ENCODE assay signal across 30 mouse cellular contexts in the genomic region with DNA sequence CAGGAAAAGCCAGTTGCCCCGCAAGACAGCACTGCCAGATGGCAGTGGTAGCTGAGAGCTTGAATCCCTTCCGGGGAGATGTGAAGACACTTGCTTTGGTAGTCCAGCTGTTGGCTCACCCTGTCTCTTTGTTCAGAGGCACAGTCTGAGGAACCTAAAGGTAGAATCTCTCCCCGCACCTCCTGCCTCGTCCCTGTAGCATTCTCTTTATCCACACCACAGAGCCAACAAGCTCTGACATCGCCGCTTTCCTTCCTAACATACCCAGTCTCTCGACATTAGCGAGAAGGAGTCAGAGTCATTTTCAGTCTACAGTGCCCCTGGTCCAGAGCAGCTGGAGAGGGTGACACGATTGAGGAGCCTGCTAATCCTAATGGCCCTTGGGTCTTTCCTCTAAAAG. TPM values are rescaled to one million over a fixed set of nuclear protein-coding genes. Genes with fewer than 3 reads are reported as not detected.
A peak's percentile ranks its signal among the peaks of the same experiment; 100 is the strongest.
DNase-seq lines count a peak whose midpoint lies in the region; ATAC-seq and TF ChIP-seq lines count a peak whose summit lies in the region.
"Had no signal": no experiment of that assay in that cellular context is flagged by ENCODE, and none has a peak within 500 bp of the region (broad histone marks: within the 10 kb centered on the region; RNA-seq: fewer than 3 reads in every experiment).

No protein-coding gene starts in this region.

- no peak for TF ChIP-seq CTCF in forebrain, postnatal 0 days (IDR thresholded peaks at IDR 0.05; ENCODE audit: low read depth)

- H3K27ac ChIP-seq in forebrain, postnatal 0 days (ENCODE audit: low read depth, low read length): no peak overlapping the region
- no peak overlapping the region for H3K27ac ChIP-seq in forebrain, embryonic 14.5 days (ENCODE audit: low read depth, low read length)
- H3K27ac ChIP-seq in heart, embryonic 10.5 days: no peak overlapping the region
- H3K27ac ChIP-seq in limb, embryonic 10.5 days: no peak overlapping the region
- H3K27ac ChIP-seq: heart, embryonic 13.5 days; hindbrain, embryonic 14.5 days; hindbrain, postnatal 0 days had no signal

- H3K9ac ChIP-seq in forebrain, postnatal 0 days: no peak overlapping the region
- H3K9ac ChIP-seq in forebrain, embryonic 14.5 days (ENCODE audit: low read length): no peak overlapping the region
- H3K9ac ChIP-seq: heart, embryonic 13.5 days; hindbrain, embryonic 14.5 days had no signal

- no peaks in the 10 kb centered on the region for H3K36me3 ChIP-seq in forebrain, postnatal 0 days (ENCODE audit: insufficient read depth)
- no peaks in the 10 kb centered on the region for H3K36me3 ChIP-seq in forebrain, embryonic 14.5 days (ENCODE audit: control insufficient read depth, insufficient read depth, low read length)
- no peaks in the 10 kb centered on the region for H3K36me3 ChIP-seq in heart, embryonic 10.5 days
- no peaks in the 10 kb centered on the region for H3K36me3 ChIP-seq in limb, embryonic 10.5 days
- H3K36me3 ChIP-seq: heart, embryonic 13.5 days had no signal

- H3K4me2 ChIP-seq in forebrain, postnatal 0 days (ENCODE audit: low read depth): peak overlapping the region; percentile 13; the same call in 1 of the 2 replicates
- H3K4me2 ChIP-seq in forebrain, embryonic 14.5 days (ENCODE audit: low read length): no peak overlapping the region
- H3K4me2 ChIP-seq: heart, embryonic 13.5 days; hindbrain, embryonic 14.5 days had no signal

- H3K4me3 ChIP-seq in forebrain, postnatal 0 days (ENCODE audit: low read depth, low read length): 0 out of 2 replicates have a peak overlapping the region, but pooled peaks have one; percentile 1
- H3K4me3 ChIP-seq in forebrain, embryonic 14.5 days (ENCODE audit: low read depth, low read length): no peak overlapping the region
- H3K4me3 ChIP-seq in heart, embryonic 10.5 days: no peak overlapping the region
- no peak overlapping the region for H3K4me3 ChIP-seq in limb, embryonic 10.5 days
- H3K4me3 ChIP-seq: heart, embryonic 13.5 days had no signal

- no peaks in the 10 kb centered on the region for H3K9me3 ChIP-seq in forebrain, postnatal 0 days (ENCODE audit: low read length)
- no peaks in the 10 kb centered on the region for H3K9me3 ChIP-seq in forebrain, embryonic 14.5 days (replicated peaks; ENCODE audit: control insufficient read depth, low read length)
- no peaks in the 10 kb centered on the region for H3K9me3 ChIP-seq in heart, embryonic 10.5 days
- H3K9me3 ChIP-seq in limb, embryonic 10.5 days (replicated peaks): no peaks in the 10 kb centered on the region
- H3K9me3 ChIP-seq: heart, embryonic 13.5 days had no signal

- H3K4me1 ChIP-seq in forebrain, postnatal 0 days (ENCODE audit: insufficient read depth): peaks cover 6% of the 10 kb centered on the region; the same call in 1 of the 2 replicates
- H3K4me1 ChIP-seq in forebrain, embryonic 14.5 days (ENCODE audit: control insufficient read depth, insufficient read depth, low read length): 0 out of 2 replicates have a peak, but pooled peaks cover 3% of the 10 kb centered on the region
- no peaks in the 10 kb centered on the region; the same call in 1 of the 2 replicates for H3K4me1 ChIP-seq in heart, embryonic 10.5 days
- H3K4me1 ChIP-seq in limb, embryonic 10.5 days: peaks cover 5% of the 10 kb centered on the region; the same call in 1 of the 2 replicates
- H3K4me1 ChIP-seq: heart, embryonic 13.5 days had no signal

- WGBS in forebrain, postnatal 0 days: 65% methylated on average over 9 of the region's 9 CpGs
- 68% methylated on average over 9 of the region's 9 CpGs for WGBS in forebrain, embryonic 14.5 days
- 77% methylated on average over 9 of the region's 9 CpGs for WGBS in heart, embryonic 10.5 days
- WGBS in limb, embryonic 10.5 days: 83% methylated on average over 9 of the region's 9 CpGs

- ATAC-seq in forebrain, postnatal 0 days: no peak
- no peak for ATAC-seq in forebrain, embryonic 14.5 days
- ATAC-seq: CD4-positive, CD25-positive, alpha-beta regulatory T cell, adult 4 months; forebrain, embryonic 16.5 days; hindbrain, postnatal 0 days; inflammation-experienced regulatory T-cells, adult 6 months; intestine, embryonic 16.5 days had no signal

- no peaks in the 10 kb centered on the region for H3K27me3 ChIP-seq in forebrain, postnatal 0 days (ENCODE audit: insufficient read depth, low read length)
- H3K27me3 ChIP-seq in forebrain, embryonic 14.5 days (replicated peaks; ENCODE audit: control insufficient read depth, insufficient read depth, low read length): no peaks in the 10 kb centered on the region
- H3K27me3 ChIP-seq in heart, embryonic 10.5 days (ENCODE audit: insufficient read depth, poor library complexity, severe bottlenecking): no peaks in the 10 kb centered on the region
- no peaks in the 10 kb centered on the region for H3K27me3 ChIP-seq in limb, embryonic 10.5 days (ENCODE audit: low read depth, poor library complexity, severe bottlenecking)
- H3K27me3 ChIP-seq: heart, embryonic 13.5 days had no signal

- DNase-seq in forebrain, postnatal 0 days: peak; percentile 32
- DNase-seq in forebrain, embryonic 14.5 days (ENCODE audit: low spot score): no peak
- peak; percentile 69 for DNase-seq in heart, embryonic 10.5 days (ENCODE audit: low spot score)
- no peak for DNase-seq in heart, postnatal 4 days
- peak; percentile 25 for DNase-seq in limb, embryonic 10.5 days (ENCODE audit: low spot score)
- DNase-seq in retina, embryonic 14.5 days (ENCODE audit: low spot score): peak; percentile 55
- no peak for DNase-seq in natural killer cell, adult 2 months (ENCODE audit: low spot score in 2 of 2)
- DNase-seq: adrenal gland, adult 2 months; adrenal gland, postnatal 14 days; cerebellum, adult 11 months; cerebellum, adult 8-10 months; cerebellum, postnatal 14 days; gastrocnemius, postnatal 25 days; heart, adult 18-20 months; heart, postnatal 14 days; kidney, adult 18-20 months had no signal

RNA-seq across cellular contexts. Expression of a gene that starts 18.9 kb away (rescaled TPM):
- total RNA-seq in forebrain, postnatal 0 days (2014; rRNA removed): not detected in 2 replicates
- polyA plus RNA-seq in forebrain, postnatal 0 days (2015; fragmentation: Nextera tagmentation; extraction: Ambion mirVana): 0.12 TPM in 1 of 2 replicates, not detected in the other
- polyA plus RNA-seq in forebrain, embryonic 14.5 days (2014; fragmentation: Nextera tagmentation; extraction: Ambion mirVana): 0.05 and 0.11 TPM in 2 replicates
- polyA plus RNA-seq in heart, embryonic 10.5 days (2016; fragmentation: Nextera tagmentation; extraction: Ambion mirVana): 0.45 and 0.67 TPM in 2 replicates
- total RNA-seq in heart, postnatal 4 days (2021): under 1 TPM; 0.36 to 0.41 TPM
- 0.09 and 0.16 TPM in 2 replicates for polyA plus RNA-seq in limb, embryonic 10.5 days (2016; fragmentation: Nextera tagmentation; extraction: Ambion mirVana)
- total RNA-seq: adrenal gland, postnatal 14 days; gastrocnemius, adult 8-10 months; gastrocnemius, postnatal 25 days; hematopoietic stem cell, adult 5-6 weeks; hindbrain, postnatal 0 days; MEL had no signal
- polyA plus RNA-seq: adrenal gland, adult 2 months; C2C12; CD4-positive, CD25-positive, alpha-beta regulatory T cell, adult 4 months; embryonic facial prominence, embryonic 11.5 days; embryonic facial prominence, embryonic 14.5 days; forebrain, embryonic 11.5 days; forebrain, embryonic 16.5 days; hindbrain, postnatal 0 days; inflammation-experienced regulatory T-cells, adult 6 months had no signal

Comparison
In these comparisons a context has a peak if more than half of its experiments do, and no peak if none do; other contexts are left out.
1. DNase-seq: peak in forebrain, postnatal 0 days (single experiment), heart, embryonic 10.5 days (single experiment), limb, embryonic 10.5 days (single experiment) and retina, embryonic 14.5 days (single experiment); none in forebrain, embryonic 14.5 days (single experiment), heart, postnatal 4 days (single experiment) and natural killer cell, adult 2 months (0 of 2).